Mouse (Mus musculus) small intestine, adult 2 months (tissue): ENCODE data around the gene Zfp426.

ENCODE experiments used
- CTCF ChIP-seq: fragments of 200-500 bp; IDR thresholded peaks from 2 replicates; pipeline ENCODE4 v1.5.1; 2012; ENCODE audit warnings: low read depth, mild to moderate bottlenecking, control low read depth, inconsistent platforms, low read length, moderate library complexity, mixed read lengths; ENCODE audit not compliant: insufficient replicate concordance, insufficient read length; ENCODE audit errors: extremely low read depth
- POLR2A ChIP-seq: fragments of 200-500 bp; IDR thresholded peaks from 2 replicates; pipeline ENCODE4 v1.6.1; 2012; ENCODE audit warnings: low read depth, mild to moderate bottlenecking, control low read depth, inconsistent platforms, low read length, moderate library complexity

DNA sequence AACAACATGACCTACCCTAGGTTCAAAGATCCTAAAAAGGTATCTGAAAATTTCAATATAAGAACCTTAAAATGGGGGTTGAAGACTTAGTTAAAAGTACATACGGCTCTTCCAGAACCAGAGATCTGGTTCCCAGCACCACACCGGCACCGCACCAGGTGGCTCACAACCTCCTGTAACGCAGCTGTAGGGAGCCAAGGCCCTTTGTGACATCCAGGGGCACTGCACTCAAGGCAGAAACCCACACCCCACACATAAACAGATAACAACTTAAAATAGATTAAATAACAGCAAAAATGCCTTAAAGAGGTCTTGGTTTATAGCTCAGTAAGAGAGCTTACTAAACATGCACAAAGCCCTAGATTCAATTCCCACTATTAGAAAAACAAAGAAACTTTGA, 27.4 kb upstream of the Zfp426 start:
- no peak for TF ChIP-seq CTCF
- no peak for TF ChIP-seq POLR2A
